ENCODE assay signal across 8 mouse cellular contexts in genomic region chr10:81137252-81138130, GRCm38 (mm10). TPM values are rescaled to one million over a fixed set of nuclear protein-coding genes. Genes with fewer than 3 reads are reported as not detected.
DNase-seq lines count a peak whose midpoint lies in the region; ATAC-seq lines count a peak whose summit lies in the region.

No protein-coding gene starts in this region.

- H3K4me1 ChIP-seq in intestine, embryonic 14.5 days (replicated peaks; ENCODE audit: control insufficient read depth, insufficient read depth, low read length), result peaks cover 52% of the 10 kb centered on the region

- H3K4me3 ChIP-seq in intestine, embryonic 14.5 days (ENCODE audit: low read depth, low read length), result peak overlapping the region; percentile 84

- WGBS in intestine, embryonic 14.5 days, result 1% methylated on average over 59 of the region's 89 CpGs

- intact Hi-C loops in gastrocnemius, postnatal 14 days (cut with DNase I; ENCODE audit: low total_unique reads), result no loop called here
- intact Hi-C loops in left cerebral cortex, postnatal 14 days (cut with DNase I), result no loop called here

- H3K27ac ChIP-seq in intestine, embryonic 14.5 days (ENCODE audit: low read depth), result peak overlapping the region; percentile 97

- H3K4me2 ChIP-seq in intestine, embryonic 14.5 days (ENCODE audit: low read length), result peak overlapping the region; percentile 96

- peak overlapping the region; percentile 97 for H3K9ac ChIP-seq in intestine, embryonic 14.5 days (ENCODE audit: low read length)

- no peaks in the 10 kb centered on the region for H3K9me3 ChIP-seq in intestine, embryonic 14.5 days (ENCODE audit: control insufficient read depth, low read length)

- ATAC-seq in intestine, embryonic 14.5 days (replicated peaks; ENCODE audit: low FRiP score, low TSS enrichment, low read depth), result peak; percentile 84

- H3K36me3 ChIP-seq in intestine, embryonic 14.5 days (ENCODE audit: control insufficient read depth, insufficient read depth, low read length), result no peaks in the 10 kb centered on the region

- DNase-seq in adrenal gland, adult (ENCODE audit: inconsistent age in 2 of 2, low spot score in 1 of 2), result peak; percentile 100
- DNase-seq in embryo, embryonic 10.5 days (ENCODE audit: low spot score), result peak; percentile 98
- DNase-seq in gastrocnemius, postnatal 14 days, result peak; percentile 98
- DNase-seq in intestine, embryonic 14.5 days (ENCODE audit: low spot score), result peak; percentile 100
- peak; percentile 99 to 100 for DNase-seq in left cerebral cortex, postnatal 14 days (ENCODE audit: low spot score in 2 of 2)
- peak; percentile 99 for DNase-seq in mesoderm, embryonic 11.5 days (ENCODE audit: low read depth, low spot score)
- peak; percentile 98 to 99 for DNase-seq in right cerebral cortex, postnatal 36 days (ENCODE audit: low spot score in 2 of 2)
- DNase-seq in yolk sac, embryonic 10.5 days (ENCODE audit: low spot score), result peak; percentile 100

- peaks cover 30% of the 10 kb centered on the region for H3K27me3 ChIP-seq in intestine, embryonic 14.5 days (replicated peaks; ENCODE audit: control insufficient read depth, insufficient read depth, low read length)

RNA-seq across cellular contexts. Expression of gene Zbtb7a, which starts 2.5 kb away (rescaled TPM):
- total RNA-seq in gastrocnemius, postnatal 14 days (2021), result 10 to 100 TPM; 28.2 to 30.1 TPM
- polyA plus RNA-seq in intestine, embryonic 14.5 days (2014; fragmentation: Nextera tagmentation; extraction: Ambion mirVana), result 23.2 and 28.7 TPM in 2 replicates
- 10 to 100 TPM; 74.8 to 76.0 TPM for total RNA-seq in left cerebral cortex, postnatal 14 days (2021)

RNA-seq across cellular contexts. Expression of gene Pias4, which starts 30.2 kb away (rescaled TPM):
- 10 to 100 TPM; 12.3 to 12.8 TPM for total RNA-seq in gastrocnemius, postnatal 14 days (2021)
- polyA plus RNA-seq in intestine, embryonic 14.5 days (2014; fragmentation: Nextera tagmentation; extraction: Ambion mirVana), result 40.8 and 43.3 TPM in 2 replicates
- 10 to 100 TPM; 23.7 to 29.9 TPM for total RNA-seq in left cerebral cortex, postnatal 14 days (2021)

RNA-seq across cellular contexts. Expression of gene Map2k2, which starts 31.8 kb away (rescaled TPM):
- total RNA-seq in gastrocnemius, postnatal 14 days (2021), result 100 to 1,000 TPM; 163 to 171 TPM
- 174 and 185 TPM in 2 replicates for polyA plus RNA-seq in intestine, embryonic 14.5 days (2014; fragmentation: Nextera tagmentation; extraction: Ambion mirVana)
- total RNA-seq in left cerebral cortex, postnatal 14 days (2021), result 100 to 1,000 TPM; 116 to 122 TPM

RNA-seq across cellular contexts. Expression of gene Creb3l3, which starts 38.8 kb away (rescaled TPM):
- 1 to 10 TPM in 1 of 2 experiments, under 1 TPM in 1; 0.53 to 1.1 TPM for total RNA-seq in gastrocnemius, postnatal 14 days (2021)
- polyA plus RNA-seq in intestine, embryonic 14.5 days (2014; fragmentation: Nextera tagmentation; extraction: Ambion mirVana), result 0.65 and 1.0 TPM in 2 replicates
- under 1 TPM; 0.15 to 0.44 TPM for total RNA-seq in left cerebral cortex, postnatal 14 days (2021)

RNA-seq across cellular contexts. Expression of gene Eef2, which starts 38.9 kb away (rescaled TPM):
- total RNA-seq in gastrocnemius, postnatal 14 days (2021), result 100 to 1,000 TPM; 892 to 898 TPM
- polyA plus RNA-seq in intestine, embryonic 14.5 days (2014; fragmentation: Nextera tagmentation; extraction: Ambion mirVana), result 484 and 490 TPM in 2 replicates
- total RNA-seq in left cerebral cortex, postnatal 14 days (2021), result 100 to 1,000 TPM; 936 to 941 TPM

Comparison
In these comparisons a context has a peak if more than half of its experiments do, and no peak if none do; other contexts are left out.
1. Peak in every context shown above with its lines: DNase-seq, ATAC-seq, H3K4me3 ChIP-seq and H3K27ac ChIP-seq.